Mouse (Mus musculus) embryo, embryonic 11.5 days (tissue): ENCODE measurements around the gene Prl3d3.
"Not testable (repeated sequence)": the region's sequence is repeated elsewhere in the genome, so short reads cannot be mapped to it uniquely, and the experiment has no call there.

Source experiments
- DNase-seq: peaks from one replicate; pipeline ENCODE4 v3.0.0-alpha.2; 2012; ENCODE audit warnings: low read depth, low spot score

Gene Prl3d3

DNA sequence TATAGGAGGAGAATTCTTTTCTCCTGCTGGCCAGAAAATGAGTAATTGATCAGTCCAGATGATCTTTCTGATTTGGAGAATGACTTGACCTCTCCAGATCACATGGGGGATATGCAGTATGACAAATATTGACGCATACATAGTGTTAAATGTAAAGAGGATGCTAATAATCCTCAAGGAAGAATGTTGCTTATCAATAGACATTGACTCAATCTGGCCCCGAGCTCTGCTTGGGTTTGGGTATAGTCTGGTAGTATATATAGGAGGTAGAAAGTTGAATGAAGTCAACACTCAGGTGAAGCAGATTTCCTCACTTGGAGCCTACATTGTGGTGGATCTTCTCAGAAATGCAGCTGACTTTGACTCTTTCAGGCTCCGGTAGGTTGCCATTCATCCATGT lies at the start of gene Prl3d3:
TSS of gene Prl3d3 (plus strand) at position 301 of the 400 bp plus-strand sequence.
- DNase-seq = not testable (repeated sequence)

DNA sequence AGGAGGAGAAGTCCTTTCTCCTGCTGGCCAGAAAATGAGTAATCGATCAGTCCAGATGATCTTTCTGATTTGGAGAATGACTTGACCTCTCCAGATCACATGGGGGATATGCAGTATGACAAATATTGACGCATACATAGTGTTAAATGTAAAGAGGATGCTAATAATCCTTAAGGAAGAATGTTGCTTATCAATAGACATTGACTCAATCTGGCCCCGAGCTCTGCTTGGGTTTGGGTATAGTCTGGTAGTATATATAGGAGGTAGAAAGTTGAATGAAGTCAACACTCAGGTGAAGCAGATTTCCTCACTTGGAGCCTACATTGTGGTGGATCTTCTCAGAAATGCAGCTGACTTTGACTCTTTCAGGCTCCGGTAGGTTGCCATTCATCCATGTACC lies 35.2 kb upstream of the Prl3d3 start, which contains the start of gene Prl3d2:
TSS of gene Prl3d2 (plus strand) at position 301 of the 400 bp plus-strand sequence.
- DNase-seq = not testable (repeated sequence)

DNA sequence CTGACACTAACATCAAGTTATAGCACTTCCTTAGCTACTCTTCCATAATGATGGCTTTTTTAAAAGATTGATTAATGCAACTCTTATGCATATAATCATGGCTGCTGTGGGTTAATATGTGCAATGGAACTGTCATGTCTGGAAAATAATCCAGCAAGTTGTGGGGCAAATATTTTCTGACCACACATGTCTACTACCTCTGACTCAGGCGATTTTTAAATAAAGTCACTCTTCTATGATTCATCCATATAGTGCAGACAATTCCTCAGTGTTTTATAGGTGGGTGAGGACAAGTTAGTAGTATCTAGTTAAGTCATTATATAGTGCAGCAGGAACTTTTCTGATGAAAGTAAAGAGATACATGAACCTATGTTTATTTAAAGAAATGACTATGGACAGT lies 8.3 kb upstream of the Prl3d3 start:
- no peak for DNase-seq

DNA sequence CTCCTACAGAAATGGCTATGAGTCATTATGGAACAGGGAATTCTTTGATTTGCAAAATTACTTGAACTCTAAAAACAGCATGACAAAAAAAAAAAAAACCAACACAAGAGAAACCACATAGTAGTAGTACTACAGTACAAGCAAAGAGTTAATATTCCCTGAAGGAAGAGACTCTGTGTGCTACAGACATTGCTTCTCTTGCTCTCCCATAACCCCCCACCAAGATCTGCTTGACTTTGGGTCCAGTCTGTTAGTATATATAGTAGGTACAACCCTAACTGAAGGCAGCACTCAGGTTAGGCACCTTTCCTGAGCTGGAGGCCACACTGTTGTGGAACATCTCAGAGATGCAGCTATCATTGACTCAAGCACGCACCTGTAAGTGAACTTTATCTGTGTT lies 39.8 kb downstream of the Prl3d3 start, which contains the start of gene Prl3c1:
TSS of gene Prl3c1 (plus strand) at position 301 of the 400 bp plus-strand sequence.
- DNase-seq = no peak
